Mouse (Mus musculus): ENCODE measurements around the gene Rnf114.

GRCm38 (mm10) chr2:167485501-167486377 is 6.7 kb upstream of the Rnf114 start:
- TF ChIP-seq CTCF (IDR thresholded peaks at IDR 0.05; ENCODE audit: low read depth, low read length) (no peak), EP300 (IDR thresholded peaks at IDR 0.05; ENCODE audit: insufficient read depth, low read depth, low read length) (no peak), POLR2A (IDR thresholded peaks at IDR 0.05; ENCODE audit: insufficient read depth, low read length) (no peak)
